Mouse (Mus musculus): ENCODE data around the gene Tmprss2. TPM values are rescaled to one million over a fixed set of nuclear protein-coding genes. Genes with fewer than 3 reads are reported as not detected.
A peak's percentile ranks its signal among the peaks of the same experiment; 100 is the strongest.

Tmprss2 gene
- 0.19 and 0.26 TPM in 2 replicates for polyA plus RNA-seq (2012; rRNA removed)

DNA sequence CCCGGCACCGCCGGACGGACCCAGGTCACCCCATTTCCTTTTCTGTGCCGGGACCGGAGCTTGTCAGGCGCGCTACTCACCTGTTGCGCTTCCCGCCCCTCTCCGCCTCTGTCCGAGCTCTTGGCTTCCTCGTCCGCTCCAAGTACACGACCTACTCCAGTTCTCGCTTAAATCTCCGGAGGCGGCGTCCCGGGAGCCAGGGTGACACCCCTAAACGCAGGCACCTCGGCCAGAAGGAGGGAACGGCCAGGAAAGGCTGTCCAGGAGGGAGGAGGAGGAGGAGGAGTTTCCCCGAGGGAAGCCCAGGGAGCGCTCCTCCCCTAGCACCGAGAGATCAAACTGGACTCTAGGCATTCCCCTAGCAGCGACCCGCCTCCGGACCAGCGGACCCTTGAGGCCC lies at the start of gene Tmprss2:
Gene Tmprss2, minus strand, starts transcription at position 257 of the 400 bp plus-strand sequence.
- no peak for DNase-seq (ENCODE audit: extremely low spot score in 1 of 2, low spot score in 1 of 2)

DNA sequence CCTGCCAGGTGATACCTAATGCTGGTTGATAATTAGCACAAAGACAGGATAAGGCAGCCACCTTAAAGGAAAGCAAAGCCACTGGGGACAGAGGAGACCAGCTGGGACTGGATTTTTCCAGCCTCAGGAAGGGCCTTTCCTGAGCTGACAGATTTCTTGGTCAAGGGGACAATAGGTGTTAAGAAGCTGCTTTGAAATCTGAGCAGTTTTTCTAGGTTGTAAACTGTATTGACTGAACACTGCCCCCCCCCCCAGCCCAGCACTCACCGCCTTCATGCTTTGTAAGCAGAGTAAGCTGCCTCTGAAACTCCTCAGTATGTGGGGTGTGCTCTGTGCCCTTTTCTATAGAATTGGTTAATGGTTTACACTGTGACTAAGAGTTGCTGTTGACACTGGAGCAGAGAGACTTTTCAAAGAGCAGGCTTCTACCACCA lies 48.2 kb upstream of the Tmprss2 start:
- no peak for DNase-seq (ENCODE audit: extremely low spot score in 1 of 2, low spot score in 1 of 2)

DNA sequence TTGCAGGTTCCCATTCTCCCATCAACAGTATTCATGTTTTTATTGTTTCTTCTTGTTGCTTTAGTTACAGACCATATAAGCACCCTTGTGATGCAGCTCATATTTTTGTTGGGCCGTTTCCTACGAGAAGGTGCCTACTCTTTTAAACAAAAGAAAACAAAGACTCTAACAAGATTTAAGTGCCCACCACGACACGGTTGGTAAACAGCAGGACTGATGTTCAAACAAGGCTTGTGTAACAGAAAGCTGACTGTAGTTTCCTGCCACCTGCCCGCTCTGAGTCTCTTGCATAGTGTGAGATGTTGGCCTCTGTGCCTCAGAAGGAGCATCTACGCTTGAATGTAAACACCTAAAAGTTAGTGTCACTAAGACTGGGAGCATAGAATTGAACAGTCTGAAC lies 47.5 kb upstream of the Tmprss2 start:
- no peak for DNase-seq (ENCODE audit: extremely low spot score in 1 of 2, low spot score in 1 of 2)

DNA sequence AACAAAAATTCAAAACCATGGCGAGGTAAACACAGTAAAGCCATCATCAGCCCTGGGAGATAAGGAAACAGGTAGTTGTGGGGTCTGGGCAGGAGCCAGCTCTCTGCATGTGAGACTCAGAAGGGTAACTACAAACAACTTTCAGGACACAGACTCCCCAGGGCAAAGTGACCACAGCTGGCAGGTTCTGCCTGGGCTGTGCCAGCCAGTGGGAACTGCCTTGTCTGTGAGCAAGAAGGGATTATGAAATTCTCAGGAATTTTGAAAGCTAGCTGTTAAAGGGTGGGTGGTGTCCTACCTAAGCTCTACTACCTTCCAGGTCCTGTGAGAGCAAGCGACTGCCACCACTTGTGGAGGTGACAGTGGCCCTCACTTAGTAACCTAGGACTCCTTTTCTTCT lies 44.8 kb upstream of the Tmprss2 start:
- DNase-seq (ENCODE audit: extremely low spot score in 1 of 2, low spot score in 1 of 2) = no peak

DNA sequence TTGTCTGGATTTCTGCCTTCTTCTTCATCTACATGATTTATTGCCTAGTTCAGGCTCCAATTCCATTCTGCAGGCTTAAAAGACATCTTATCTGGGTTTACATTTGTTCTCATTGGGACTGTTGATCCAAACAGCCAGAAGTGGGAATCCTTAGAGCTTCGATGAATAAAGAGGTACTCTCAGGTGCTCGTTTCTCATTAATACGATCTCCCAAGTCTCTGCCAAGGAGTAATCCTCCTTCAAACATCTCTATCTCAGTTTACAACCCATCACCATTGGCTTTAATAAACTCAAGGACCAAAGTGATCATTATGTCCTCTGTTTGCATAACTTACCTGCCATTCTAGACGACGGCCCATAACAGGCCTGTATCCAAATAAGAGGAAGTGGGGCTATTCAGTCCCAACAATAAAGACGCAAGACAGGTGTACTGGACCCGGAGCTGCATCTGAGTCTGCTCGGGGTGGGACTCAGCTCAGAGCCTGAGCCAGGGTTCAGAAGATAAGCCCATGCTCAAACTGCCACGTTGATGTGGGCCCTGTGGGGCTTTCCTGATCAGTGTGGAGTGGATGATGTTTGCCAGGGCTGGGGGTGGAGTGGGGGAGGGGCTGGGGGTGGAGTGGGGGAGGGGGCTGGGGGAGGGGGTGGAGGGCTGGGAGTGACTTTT lies 38.7 kb upstream of the Tmprss2 start:
- DNase-seq (ENCODE audit: extremely low spot score in 1 of 2, low spot score in 1 of 2) = no peak

DNA sequence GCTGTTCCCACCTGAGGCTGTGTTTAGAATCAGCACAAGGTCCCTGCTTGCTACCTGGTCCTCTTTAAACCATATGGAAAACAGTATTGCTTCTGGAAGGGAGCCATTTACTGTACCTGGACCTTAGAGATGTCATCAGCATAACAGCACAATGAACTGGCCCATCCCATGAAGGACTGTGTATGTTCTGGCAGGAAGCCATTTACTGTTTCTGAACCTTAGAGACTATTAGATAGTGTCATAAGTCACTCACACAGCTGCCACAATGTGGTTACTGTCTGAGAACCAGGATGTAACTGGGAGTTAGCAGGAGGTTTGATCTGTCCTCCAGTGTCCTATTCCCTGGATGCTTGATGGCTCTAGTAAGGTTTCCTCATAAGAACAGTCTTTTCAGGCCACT lies 33.7 kb upstream of the Tmprss2 start:
- no peak for DNase-seq (ENCODE audit: extremely low spot score in 1 of 2, low spot score in 1 of 2)

DNA sequence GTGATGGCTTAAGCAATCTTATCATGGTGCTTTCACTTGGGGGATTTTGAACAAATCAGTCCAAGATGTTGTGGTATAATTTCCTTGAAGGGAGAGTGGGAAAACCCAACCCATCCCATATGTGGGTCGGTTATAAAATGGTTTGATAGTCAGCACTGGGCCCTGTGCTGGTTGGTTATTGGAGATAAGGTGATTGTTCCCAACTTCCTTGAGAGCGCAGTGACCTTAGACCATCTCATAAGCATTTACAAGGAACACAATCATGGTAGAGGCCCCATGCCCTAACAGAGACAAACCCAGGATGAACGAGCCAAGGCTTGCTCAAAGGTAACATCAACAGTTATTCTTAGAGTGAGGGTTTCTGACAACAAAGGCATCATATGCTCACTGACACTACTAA lies 28.6 kb upstream of the Tmprss2 start:
- DNase-seq (ENCODE audit: extremely low spot score in 1 of 2, low spot score in 1 of 2) = no peak

DNA sequence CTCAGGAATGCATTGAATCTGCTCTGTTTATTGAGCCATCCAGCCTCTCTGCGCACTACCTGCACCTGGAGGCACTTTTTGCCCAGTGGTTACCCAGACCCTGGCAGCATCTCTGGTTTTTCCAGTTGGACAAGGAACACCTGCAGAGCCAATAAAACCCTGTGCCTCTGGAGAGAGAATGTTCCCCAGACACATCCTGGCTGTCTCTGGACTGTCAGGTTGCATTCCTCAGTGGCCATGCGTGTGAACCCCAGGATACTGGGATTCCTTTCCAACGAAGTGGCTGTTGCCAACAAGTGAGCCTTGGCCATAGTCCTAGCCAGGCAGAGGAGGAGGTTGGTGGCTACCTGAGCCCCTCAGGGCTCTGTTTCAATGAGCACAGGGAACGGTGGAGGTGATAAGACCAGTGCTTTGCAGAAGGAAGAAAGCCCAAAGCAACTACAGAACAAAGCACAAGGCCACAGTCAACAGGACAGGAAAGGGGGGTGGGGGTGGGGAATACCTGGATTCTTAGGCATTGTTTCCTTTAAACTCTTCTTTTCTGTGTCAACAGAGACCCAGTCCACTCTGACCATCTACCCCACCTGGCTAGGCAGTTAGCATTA lies 22.0 kb upstream of the Tmprss2 start:
- no peak for DNase-seq (ENCODE audit: extremely low spot score in 1 of 2, low spot score in 1 of 2)

DNA sequence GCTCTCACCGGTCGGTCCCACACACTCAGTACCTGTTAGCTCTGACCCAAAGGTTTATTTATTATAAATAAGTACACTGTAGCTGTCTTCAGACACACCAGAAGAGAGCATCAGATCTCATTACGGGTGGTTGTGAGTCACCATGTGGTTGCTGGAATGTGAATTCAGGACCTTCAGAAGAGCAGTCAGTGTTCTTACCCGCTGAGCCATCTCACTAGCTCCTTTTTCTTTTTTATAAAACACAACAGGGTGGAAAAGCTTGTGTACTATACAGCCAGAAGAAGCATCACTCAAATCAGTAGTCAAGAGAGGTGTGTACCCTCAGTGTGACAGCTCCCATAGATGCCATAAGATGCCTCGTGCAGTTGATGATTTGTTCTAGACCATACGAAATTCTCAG lies 12.2 kb upstream of the Tmprss2 start:
- no peak for DNase-seq (ENCODE audit: extremely low spot score in 1 of 2, low spot score in 1 of 2)

DNA sequence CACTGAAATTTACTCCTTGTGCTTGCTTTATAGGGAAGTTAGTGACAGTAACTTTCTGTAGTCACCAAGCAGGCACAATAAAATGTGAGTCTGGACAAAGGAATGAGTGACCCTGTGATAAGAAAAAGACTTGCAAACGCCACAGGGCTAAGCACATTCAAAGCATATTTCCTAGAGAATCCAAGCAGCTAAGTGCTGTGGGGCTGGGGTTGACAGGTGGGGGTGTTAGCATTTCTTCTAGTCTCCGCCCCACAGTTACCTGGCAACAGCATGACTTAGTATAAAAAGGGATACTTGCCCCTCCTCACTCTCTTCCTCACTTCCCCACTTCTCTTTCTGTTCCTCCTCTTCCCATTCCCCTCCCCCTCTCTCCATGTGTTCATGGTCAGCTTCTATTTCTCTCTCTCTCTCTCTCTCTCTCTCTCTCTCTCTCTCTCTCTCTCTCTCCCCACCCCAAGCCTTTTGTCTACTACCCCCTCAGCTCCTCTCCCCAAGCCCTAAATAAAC lies 11.4 kb upstream of the Tmprss2 start:
- no peak for DNase-seq (ENCODE audit: extremely low spot score in 1 of 2, low spot score in 1 of 2)

DNA sequence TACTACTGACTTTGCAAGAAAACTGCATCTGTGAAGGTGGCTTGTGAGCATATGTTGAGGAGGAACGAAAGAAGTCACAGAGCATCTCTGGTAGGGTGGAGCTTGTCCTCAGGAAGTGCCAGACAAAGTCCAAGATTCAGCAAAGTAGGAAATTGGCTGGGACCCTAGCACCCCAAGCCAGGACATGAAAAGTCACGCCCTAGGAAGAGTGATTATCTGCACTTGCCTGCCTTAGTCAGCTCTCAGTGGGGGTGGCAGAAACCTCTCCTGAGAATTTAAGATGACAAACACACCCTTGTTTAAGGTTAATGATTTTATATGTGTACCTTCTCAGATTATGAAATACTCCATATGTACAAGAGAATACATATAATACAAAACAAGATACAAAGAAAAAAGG lies 7.3 kb upstream of the Tmprss2 start:
- DNase-seq (ENCODE audit: extremely low spot score in 1 of 2, low spot score in 1 of 2) = no peak

DNA sequence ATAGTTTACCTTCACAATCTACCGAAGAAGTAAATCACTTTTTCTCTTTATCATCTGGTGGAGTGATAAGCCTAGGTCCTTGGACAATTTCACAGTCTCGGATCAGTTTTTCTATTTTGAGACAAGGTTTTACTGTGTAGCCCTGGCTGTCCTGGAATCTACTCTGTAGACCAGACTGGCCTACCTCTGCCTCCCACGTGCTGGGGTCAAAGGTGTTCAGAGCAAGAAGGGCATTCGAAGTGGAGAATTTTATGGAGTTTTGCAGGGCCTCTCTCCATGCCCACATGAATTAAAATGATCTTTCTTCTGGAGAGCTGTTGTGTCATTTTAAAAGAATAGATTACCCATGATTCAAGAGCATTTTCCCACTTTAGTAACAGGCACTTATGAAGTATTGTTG lies 1.0 kb upstream of the Tmprss2 start:
- DNase-seq (ENCODE audit: extremely low spot score in 1 of 2, low spot score in 1 of 2) = no peak

DNA sequence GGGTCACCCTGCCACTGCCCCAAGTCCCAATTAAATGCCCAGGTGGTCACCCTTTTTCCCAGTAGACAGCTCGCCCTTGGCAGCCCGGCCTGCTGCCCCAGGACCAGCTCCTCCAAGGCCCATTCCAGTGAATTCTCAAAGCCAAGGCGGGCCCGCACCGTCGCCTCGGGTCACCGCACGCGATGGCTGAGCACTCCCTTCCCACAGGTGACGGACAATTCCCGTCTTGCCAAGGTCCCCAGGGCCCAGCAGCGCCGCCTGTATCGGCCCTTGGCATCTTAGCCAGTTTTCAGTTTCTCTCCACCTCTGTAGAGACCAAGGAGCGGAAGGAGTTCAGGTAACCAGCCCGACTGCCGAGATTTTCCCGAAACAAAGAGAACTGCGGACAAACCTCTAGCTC lies 749 bp downstream of the Tmprss2 start:
- DNase-seq (ENCODE audit: extremely low spot score in 1 of 2, low spot score in 1 of 2) = no peak

DNA sequence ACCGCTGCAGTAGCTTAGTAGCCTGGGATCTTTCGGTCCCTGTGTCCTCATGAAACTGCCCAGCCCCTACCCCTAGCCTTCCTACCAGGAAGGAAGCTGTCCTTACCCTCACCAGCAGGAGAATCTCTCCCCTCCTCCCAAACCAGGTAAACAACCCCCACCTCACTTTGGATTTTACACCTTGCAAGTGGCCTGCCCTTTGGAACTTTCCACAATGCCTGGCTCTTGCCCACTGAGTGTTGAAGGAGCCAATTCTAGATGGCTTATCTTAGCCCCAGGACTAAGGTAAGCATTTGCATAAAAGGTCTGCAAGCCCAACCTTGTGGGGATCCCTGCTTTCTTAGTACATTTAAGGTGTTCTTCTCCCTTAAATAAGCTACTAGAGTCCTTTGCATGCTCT lies 1.3 kb downstream of the Tmprss2 start:
- DNase-seq (ENCODE audit: extremely low spot score in 1 of 2, low spot score in 1 of 2) = no peak

DNA sequence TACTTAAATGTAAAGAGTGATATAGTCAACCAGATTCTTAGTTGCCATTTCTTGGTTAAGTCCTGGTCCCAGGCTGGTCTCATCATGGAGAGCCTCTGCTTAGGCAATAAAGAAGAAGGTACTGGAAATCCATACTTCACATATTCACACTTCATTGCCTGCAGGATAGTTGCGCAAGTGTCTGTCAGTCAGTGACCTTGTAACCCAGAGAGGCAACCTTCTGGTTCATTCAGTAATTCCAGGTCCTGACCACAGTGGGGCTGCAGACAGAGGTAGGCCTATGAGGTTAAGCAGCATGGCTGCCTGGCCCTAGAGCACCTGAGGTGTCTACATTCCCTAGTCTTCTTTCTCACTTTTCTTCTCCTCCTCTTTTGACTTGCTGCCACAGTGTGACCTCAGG lies 3.0 kb downstream of the Tmprss2 start:
- DNase-seq (ENCODE audit: extremely low spot score in 1 of 2, low spot score in 1 of 2) = no peak

DNA sequence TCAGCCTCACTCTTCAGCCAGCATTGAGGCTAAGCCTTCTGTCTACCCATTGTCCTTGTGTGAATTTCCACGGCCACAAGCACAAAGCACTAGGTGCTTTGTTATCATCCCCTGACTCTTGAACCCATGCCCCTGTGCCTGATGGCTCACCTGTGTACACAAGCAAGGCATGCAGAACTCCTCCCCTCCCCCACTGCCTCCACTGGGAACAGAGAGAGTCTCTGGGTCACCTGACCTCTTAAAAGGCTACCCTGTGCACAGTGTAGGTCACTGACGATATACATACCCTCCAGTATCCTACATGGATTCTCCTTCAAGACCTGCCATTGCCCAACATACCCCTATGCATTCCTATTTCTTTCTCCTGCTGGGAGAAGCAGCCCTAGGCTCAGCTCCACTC lies 4.2 kb downstream of the Tmprss2 start:
- DNase-seq (ENCODE audit: extremely low spot score in 1 of 2, low spot score in 1 of 2) = no peak

DNA sequence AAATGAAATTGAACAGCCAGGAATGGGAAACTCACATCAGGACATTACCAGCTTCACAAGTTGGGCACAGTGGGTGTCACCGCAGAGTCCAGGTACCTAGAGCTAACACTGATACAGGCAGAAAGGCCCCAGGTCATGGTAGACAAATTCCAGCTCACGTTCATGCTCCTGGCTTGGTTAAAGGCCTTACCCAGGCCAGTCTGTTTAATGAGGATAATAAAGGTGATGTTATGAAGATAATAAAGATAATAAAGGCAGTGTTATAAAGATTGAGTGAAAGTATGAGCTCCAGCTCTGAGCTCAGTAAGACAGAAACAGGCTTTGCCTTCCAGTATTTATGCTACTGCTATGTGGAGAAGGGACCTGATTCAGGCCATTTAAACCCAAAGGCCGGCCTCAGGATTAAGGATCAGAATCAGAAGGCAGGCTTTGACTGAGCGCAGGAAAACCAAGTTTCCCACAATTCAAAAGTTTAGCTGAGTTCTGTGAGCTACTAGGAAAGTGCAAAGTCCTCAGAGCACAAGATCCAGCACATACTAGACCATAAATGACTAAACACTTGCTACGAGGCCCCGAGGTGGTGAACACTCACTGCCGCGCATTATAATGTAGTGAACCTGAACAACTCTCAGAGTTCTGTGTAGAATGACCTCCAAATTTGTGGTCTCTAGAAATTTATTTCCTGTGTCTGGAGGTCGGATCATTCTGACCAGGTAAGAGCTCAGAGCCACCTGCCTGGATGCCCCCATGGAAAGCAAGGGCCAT lies 4.9 kb downstream of the Tmprss2 start:
- no peak for DNase-seq (ENCODE audit: extremely low spot score in 1 of 2, low spot score in 1 of 2)

DNA sequence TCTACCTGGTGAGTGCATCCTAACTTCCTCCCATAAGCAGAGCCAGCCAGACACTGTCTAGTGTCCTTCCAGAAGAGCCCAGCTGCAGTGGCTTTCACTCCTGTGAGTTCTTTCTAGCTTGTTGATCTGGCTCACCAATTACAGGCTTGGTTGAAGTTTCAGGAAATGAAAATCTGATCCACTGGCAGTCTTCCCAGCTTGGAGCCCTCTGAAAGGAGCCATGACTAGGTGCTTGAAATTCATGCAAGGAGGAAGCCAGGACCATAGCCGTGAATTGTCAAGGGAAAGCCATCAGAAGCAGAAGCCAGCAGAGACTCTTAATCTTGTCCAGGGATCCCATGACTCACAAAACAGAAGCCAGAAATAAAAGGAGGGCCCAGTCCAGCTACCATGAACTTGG lies 8.7 kb downstream of the Tmprss2 start:
- DNase-seq (ENCODE audit: extremely low spot score in 1 of 2, low spot score in 1 of 2) = peak; percentile 11 to 60

DNA sequence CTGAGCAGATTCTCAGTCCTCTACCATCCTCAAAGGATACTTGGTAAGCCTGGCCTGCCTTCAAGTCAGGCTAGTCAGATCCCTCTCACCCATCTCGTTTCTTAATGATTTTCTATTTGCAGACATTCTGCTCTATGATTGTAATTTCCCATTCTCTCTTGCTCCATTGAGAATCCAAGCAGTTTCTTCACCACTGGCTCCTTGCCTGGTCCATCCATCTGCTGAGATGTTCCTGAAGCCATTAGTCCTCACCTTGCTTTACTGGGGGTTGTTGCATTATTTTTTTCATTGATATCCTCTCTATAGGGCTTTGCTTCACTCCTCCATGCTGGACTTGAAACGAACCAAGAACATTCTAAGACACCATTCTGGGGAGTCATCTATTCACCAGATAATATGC lies 10.4 kb downstream of the Tmprss2 start:
- no peak for DNase-seq (ENCODE audit: extremely low spot score in 1 of 2, low spot score in 1 of 2)

DNA sequence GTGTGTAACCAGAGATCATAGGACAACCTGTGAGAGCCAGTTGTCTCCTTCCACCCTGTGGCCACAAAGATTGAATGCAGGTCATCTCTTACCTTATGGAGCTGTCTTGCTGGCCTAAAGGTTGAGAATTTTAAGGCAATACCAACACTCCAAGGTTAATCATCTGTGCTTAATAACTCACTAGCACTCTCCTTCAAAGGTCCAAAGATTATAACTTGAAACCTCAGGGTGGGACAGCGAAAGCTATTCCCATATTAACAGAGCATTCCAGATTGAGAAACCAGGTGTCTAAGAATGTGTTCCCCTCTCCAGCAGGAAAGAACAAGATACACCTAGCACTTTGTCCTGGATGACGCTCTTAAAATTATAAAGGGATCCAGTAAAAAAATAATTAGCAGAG lies 12.9 kb downstream of the Tmprss2 start:
- no peak for DNase-seq (ENCODE audit: extremely low spot score in 1 of 2, low spot score in 1 of 2)

DNA sequence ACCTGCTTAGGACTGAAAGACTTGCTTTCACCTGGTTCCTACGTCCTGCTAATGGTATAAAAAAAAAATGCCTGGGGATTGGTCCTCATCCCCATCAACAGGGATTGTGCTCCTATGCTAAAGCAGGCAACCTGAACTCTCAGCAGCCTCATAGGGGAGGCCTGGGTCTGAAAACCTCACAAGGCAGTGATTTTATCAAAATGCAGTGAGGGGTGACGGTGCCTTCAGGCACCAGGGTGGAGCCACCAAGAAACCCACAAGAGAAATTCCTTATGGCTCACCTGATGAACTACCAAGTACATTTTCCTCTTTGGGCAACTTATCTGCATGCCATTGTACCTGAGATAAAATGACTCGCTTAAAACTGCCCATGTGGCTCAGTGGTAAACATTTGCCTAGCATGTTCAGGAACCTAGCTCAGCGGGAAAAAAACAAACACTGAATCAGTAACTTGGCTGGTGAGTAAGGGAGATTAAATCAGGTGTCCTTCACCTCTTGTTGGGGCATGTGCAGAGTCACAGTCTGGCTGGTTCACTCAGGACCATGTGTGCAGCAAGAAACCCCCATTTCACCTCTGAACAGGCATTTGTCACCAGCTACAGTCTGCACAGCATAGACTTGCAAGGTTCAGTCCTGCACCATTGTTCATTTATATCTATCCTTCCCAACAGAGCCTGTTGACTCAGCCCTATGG lies 17.0 kb downstream of the Tmprss2 start:
- no peak for DNase-seq (ENCODE audit: extremely low spot score in 1 of 2, low spot score in 1 of 2)

Data from frontal cortex, adult 2 months (tissue).